Mouse (Mus musculus): Measurements from ENCODE around the gene Rccd1. TPM values are rescaled to one million over a fixed set of nuclear protein-coding genes. Genes with fewer than 3 reads are reported as not detected.

The Rccd1 gene
- polyA plus RNA-seq, 1 experiment from 2014 or later, result 7.2 TPM

- H3K9me3 ChIP-seq (ENCODE audit: control insufficient read depth, low read length), result no peaks in the 10 kb centered on the region
- peak overlapping the region; percentile 78; the same call in 1 of the 2 replicates for H3K4me2 ChIP-seq (ENCODE audit: low read depth, low read length)
- peaks cover 33% of the 10 kb centered on the region for H3K36me3 ChIP-seq (ENCODE audit: control insufficient read depth, insufficient read depth, low read length)
- H3K27ac ChIP-seq (ENCODE audit: low read length), result 0 out of 2 replicates have a peak overlapping the region, but pooled peaks have one; percentile 3
- 59% methylated on average over 20 of the region's 20 CpGs for WGBS
- no peak for ATAC-seq (ENCODE audit: low read depth)
- H3K4me1 ChIP-seq (replicated peaks; ENCODE audit: control insufficient read depth, insufficient read depth, low read length), result peaks cover 21% of the 10 kb centered on the region
- no peak overlapping the region for H3K9ac ChIP-seq (ENCODE audit: low read length)
- no peak overlapping the region for H3K4me3 ChIP-seq (ENCODE audit: low read length)
- H3K27me3 ChIP-seq (ENCODE audit: control insufficient read depth, insufficient read depth, low read depth, low read length), result no peaks in the 10 kb centered on the region
These were observed 44.6 kb upstream of the Rccd1 start for GRCm38 (mm10) chr7:80368635-80369421.

DNA sequence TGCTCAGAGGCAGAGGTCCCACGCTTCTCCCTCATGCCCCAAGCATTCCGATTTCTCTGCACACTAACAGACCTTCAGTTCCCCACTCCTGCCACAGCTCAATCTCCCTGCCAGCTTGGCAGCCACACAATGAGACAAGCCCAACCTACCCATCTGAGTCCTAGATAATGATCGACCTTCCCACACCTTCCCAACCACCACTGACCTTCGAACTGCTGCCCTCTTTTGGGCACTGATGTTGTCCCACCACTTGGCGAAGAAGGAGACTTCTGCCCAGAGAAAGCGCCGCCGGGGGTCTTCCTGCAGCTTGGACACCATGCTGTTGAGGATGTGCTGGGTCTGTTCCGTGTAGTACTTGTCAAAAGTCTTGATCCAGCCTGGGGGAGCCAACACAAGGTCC, 43.8 kb upstream of the Rccd1 start:
- Histone ChIP-seq H3K9ac (ENCODE audit: low read length) (no peak overlapping the region), H3K27me3 (ENCODE audit: control insufficient read depth, insufficient read depth, low read depth, low read length) (no peaks in the 10 kb centered on the region), H3K9me3 (ENCODE audit: control insufficient read depth, low read length) (no peaks in the 10 kb centered on the region), H3K4me3 (ENCODE audit: low read length) (no peak overlapping the region), H3K4me2 (ENCODE audit: low read depth, low read length) (no peak overlapping the region), H3K27ac (ENCODE audit: low read length) (no peak overlapping the region), H3K36me3 (ENCODE audit: control insufficient read depth, insufficient read depth, low read length) (peaks cover 40% of the 10 kb centered on the region), H3K4me1 (replicated peaks; ENCODE audit: control insufficient read depth, insufficient read depth, low read length) (peaks cover 21% of the 10 kb centered on the region)
- 87% methylated on average over 9 of the region's 9 CpGs for WGBS
- ATAC-seq (ENCODE audit: low read depth), result no peak

DNA sequence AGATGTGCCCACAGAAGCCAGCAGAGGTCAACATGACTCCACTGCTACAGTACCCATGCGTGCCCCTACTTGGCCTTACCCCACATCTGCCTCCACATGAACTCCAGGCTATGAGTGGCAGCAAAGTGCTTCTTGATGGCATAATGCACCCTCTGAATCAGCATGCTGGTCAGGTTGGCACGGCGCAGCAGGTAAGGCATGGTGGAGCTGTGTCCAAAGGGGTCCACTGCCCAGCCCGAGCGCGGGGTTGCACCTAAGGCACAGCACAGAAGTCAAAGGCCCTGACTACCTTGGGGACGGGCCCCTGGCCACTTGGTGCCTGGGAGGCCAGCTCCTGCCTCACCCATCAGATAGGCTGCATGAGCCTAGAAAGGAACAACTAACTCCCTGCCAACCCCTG, 43.0 kb upstream of the Rccd1 start:
- Histone ChIP-seq H3K4me3 (ENCODE audit: low read length) (no peak overlapping the region), H3K36me3 (ENCODE audit: control insufficient read depth, insufficient read depth, low read length) (peaks cover 47% of the 10 kb centered on the region), H3K4me2 (ENCODE audit: low read depth, low read length) (no peak overlapping the region), H3K9ac (ENCODE audit: low read length) (no peak overlapping the region), H3K27me3 (ENCODE audit: control insufficient read depth, insufficient read depth, low read depth, low read length) (no peaks in the 10 kb centered on the region), H3K27ac (ENCODE audit: low read length) (no peak overlapping the region), H3K4me1 (replicated peaks; ENCODE audit: control insufficient read depth, insufficient read depth, low read length) (peaks cover 21% of the 10 kb centered on the region), H3K9me3 (ENCODE audit: control insufficient read depth, low read length) (no peaks in the 10 kb centered on the region)
- ATAC-seq (ENCODE audit: low read depth), result no peak
- 94% methylated on average over 7 of the region's 7 CpGs for WGBS

- Histone ChIP-seq H3K27me3 (ENCODE audit: control insufficient read depth, insufficient read depth, low read depth, low read length) (no peaks in the 10 kb centered on the region), H3K36me3 (ENCODE audit: control insufficient read depth, insufficient read depth, low read length) (peaks cover 54% of the 10 kb centered on the region), H3K4me3 (ENCODE audit: low read length) (no peak overlapping the region), H3K9me3 (ENCODE audit: control insufficient read depth, low read length) (no peaks in the 10 kb centered on the region), H3K4me2 (ENCODE audit: low read depth, low read length) (no peak overlapping the region), H3K9ac (ENCODE audit: low read length) (no peak overlapping the region), H3K4me1 (replicated peaks; ENCODE audit: control insufficient read depth, insufficient read depth, low read length) (peaks cover 21% of the 10 kb centered on the region), H3K27ac (ENCODE audit: low read length) (no peak overlapping the region)
- 53% methylated on average over 2 of the region's 2 CpGs for WGBS
- peak; percentile 16; the same call in 1 of the 2 replicates for ATAC-seq (ENCODE audit: low read depth)
These were observed 41.5 kb upstream of the Rccd1 start for GRCm38 (mm10) chr7:80365759-80366158.

DNA sequence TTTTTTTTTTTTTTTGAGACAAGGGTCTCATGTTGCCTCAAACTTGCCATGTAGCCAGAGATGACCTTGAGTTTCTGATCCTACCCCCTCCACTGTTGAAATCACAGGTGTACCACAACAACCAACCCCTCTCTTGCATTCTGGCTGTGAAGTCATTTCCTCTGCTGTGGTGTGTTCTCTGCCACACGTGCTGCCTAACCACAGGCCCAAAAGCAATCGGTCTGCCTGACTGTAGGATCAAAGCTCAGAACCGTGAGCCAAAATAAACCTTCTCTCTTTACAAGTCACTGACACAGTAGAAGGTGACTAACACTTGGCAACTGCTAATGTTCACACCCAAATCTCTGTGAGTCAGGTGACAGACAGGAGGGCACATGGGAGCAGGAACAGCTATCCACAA, 36.2 kb upstream of the Rccd1 start:
- H3K9ac ChIP-seq (ENCODE audit: low read length), result no peak overlapping the region
- H3K4me1 ChIP-seq (replicated peaks; ENCODE audit: control insufficient read depth, insufficient read depth, low read length), result no peaks in the 10 kb centered on the region
- H3K4me3 ChIP-seq (ENCODE audit: low read length), result no peak overlapping the region
- peaks cover 42% of the 10 kb centered on the region for H3K36me3 ChIP-seq (ENCODE audit: control insufficient read depth, insufficient read depth, low read length)
- ATAC-seq (ENCODE audit: low read depth), result no peak
- H3K27ac ChIP-seq (ENCODE audit: low read length), result no peak overlapping the region
- H3K27me3 ChIP-seq (ENCODE audit: control insufficient read depth, insufficient read depth, low read depth, low read length), result no peaks in the 10 kb centered on the region
- WGBS, result 43% methylated on average over 3 of the region's 3 CpGs
- no peaks in the 10 kb centered on the region for H3K9me3 ChIP-seq (ENCODE audit: control insufficient read depth, low read length)
- H3K4me2 ChIP-seq (ENCODE audit: low read depth, low read length), result no peak overlapping the region

GRCm38 (mm10) chr7:80358039-80358438, 33.8 kb upstream of the Rccd1 start:
- Histone ChIP-seq H3K4me3 (ENCODE audit: low read length) (no peak overlapping the region), H3K4me2 (ENCODE audit: low read depth, low read length) (no peak overlapping the region), H3K27me3 (ENCODE audit: control insufficient read depth, insufficient read depth, low read depth, low read length) (no peaks in the 10 kb centered on the region), H3K36me3 (ENCODE audit: control insufficient read depth, insufficient read depth, low read length) (peaks cover 27% of the 10 kb centered on the region), H3K4me1 (replicated peaks; ENCODE audit: control insufficient read depth, insufficient read depth, low read length) (no peaks in the 10 kb centered on the region), H3K27ac (ENCODE audit: low read length) (no peak overlapping the region), H3K9ac (ENCODE audit: low read length) (no peak overlapping the region), H3K9me3 (ENCODE audit: control insufficient read depth, low read length) (no peaks in the 10 kb centered on the region)
- ATAC-seq (ENCODE audit: low read depth), result no peak
- WGBS, result 73% methylated on average over 4 of the region's 4 CpGs

- no peak overlapping the region for H3K4me3 ChIP-seq (ENCODE audit: low read length)
- 76% methylated on average over 8 of the region's 8 CpGs for WGBS
- no peak overlapping the region for H3K9ac ChIP-seq (ENCODE audit: low read length)
- H3K27me3 ChIP-seq (ENCODE audit: control insufficient read depth, insufficient read depth, low read depth, low read length), result no peaks in the 10 kb centered on the region
- peaks cover 20% of the 10 kb centered on the region for H3K36me3 ChIP-seq (ENCODE audit: control insufficient read depth, insufficient read depth, low read length)
- no peaks in the 10 kb centered on the region for H3K9me3 ChIP-seq (ENCODE audit: control insufficient read depth, low read length)
- no peak overlapping the region for H3K4me2 ChIP-seq (ENCODE audit: low read depth, low read length)
- H3K4me1 ChIP-seq (replicated peaks; ENCODE audit: control insufficient read depth, insufficient read depth, low read length), result no peaks in the 10 kb centered on the region
- no peak overlapping the region for H3K27ac ChIP-seq (ENCODE audit: low read length)
- no peak for ATAC-seq (ENCODE audit: low read depth)
These were observed 32.9 kb upstream of the Rccd1 start for GRCm38 (mm10) chr7:80357156-80357555.

DNA sequence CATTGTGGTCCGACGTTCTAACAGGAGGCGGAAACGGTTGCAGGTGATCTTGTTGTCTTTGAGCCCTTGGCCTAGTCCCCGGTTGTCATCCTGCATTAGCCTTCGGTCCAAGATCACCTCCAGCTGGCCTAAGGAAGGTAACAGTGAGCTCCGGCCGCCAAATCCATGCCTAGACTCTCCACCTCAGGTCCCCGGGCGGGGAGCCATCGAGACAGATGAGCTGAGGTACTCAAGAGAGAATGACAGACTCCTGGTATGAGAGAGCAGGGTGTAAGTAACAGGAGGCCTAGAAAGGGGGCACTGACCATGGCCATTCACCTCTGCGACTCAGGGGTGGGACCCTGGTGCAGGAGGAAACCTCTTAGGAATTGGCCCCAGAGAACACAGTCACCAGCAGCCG, 32.1 kb upstream of the Rccd1 start:
- no peak for ATAC-seq (ENCODE audit: low read depth)
- no peaks in the 10 kb centered on the region for H3K4me1 ChIP-seq (replicated peaks; ENCODE audit: control insufficient read depth, insufficient read depth, low read length)
- H3K27ac ChIP-seq (ENCODE audit: low read length), result no peak overlapping the region
- H3K36me3 ChIP-seq (ENCODE audit: control insufficient read depth, insufficient read depth, low read length), result peaks cover 18% of the 10 kb centered on the region
- H3K4me2 ChIP-seq (ENCODE audit: low read depth, low read length), result no peak overlapping the region
- H3K27me3 ChIP-seq (ENCODE audit: control insufficient read depth, insufficient read depth, low read depth, low read length), result no peaks in the 10 kb centered on the region
- WGBS, result 83% methylated on average over 13 of the region's 13 CpGs
- no peaks in the 10 kb centered on the region for H3K9me3 ChIP-seq (ENCODE audit: control insufficient read depth, low read length)
- H3K4me3 ChIP-seq (ENCODE audit: low read length), result no peak overlapping the region
- no peak overlapping the region for H3K9ac ChIP-seq (ENCODE audit: low read length)

GRCm38 (mm10) chr7:80352920-80353319, 28.7 kb upstream of the Rccd1 start:
- Histone ChIP-seq H3K4me1 (replicated peaks; ENCODE audit: control insufficient read depth, insufficient read depth, low read length) (peaks cover 5% of the 10 kb centered on the region; the same call in 1 of the 2 replicates), H3K27ac (ENCODE audit: low read length) (no peak overlapping the region), H3K9ac (ENCODE audit: low read length) (no peak overlapping the region), H3K36me3 (ENCODE audit: control insufficient read depth, insufficient read depth, low read length) (peaks cover 19% of the 10 kb centered on the region), H3K9me3 (ENCODE audit: control insufficient read depth, low read length) (no peaks in the 10 kb centered on the region), H3K4me2 (ENCODE audit: low read depth, low read length) (no peak overlapping the region), H3K4me3 (ENCODE audit: low read length) (no peak overlapping the region), H3K27me3 (ENCODE audit: control insufficient read depth, insufficient read depth, low read depth, low read length) (no peaks in the 10 kb centered on the region)
- no peak for ATAC-seq (ENCODE audit: low read depth)
- WGBS, result 91% methylated on average over 8 of the region's 8 CpGs
